Mouse (Mus musculus): ENCODE measurements around the gene Gm4763. TPM values are rescaled to one million over a fixed set of nuclear protein-coding genes. Genes with fewer than 3 reads are reported as not detected.
"Not testable (repeated sequence)": the region's sequence is repeated elsewhere in the genome, so short reads cannot be mapped to it uniquely, and the experiment has no call there.

Gm4763 gene
- polyA plus RNA-seq (2014; fragmentation: Nextera tagmentation; extraction: Ambion mirVana): not detected in 2 replicates

GRCm38 (mm10) chr7:24726808-24727207 lies at the start of gene Gm4763:
Gm4763 (minus strand) TSS chr7:24726908.
- H3K9ac ChIP-seq (replicated peaks; ENCODE audit: low read length); H3K4me2 ChIP-seq (ENCODE audit: low read length); H3K27ac ChIP-seq (replicated peaks; ENCODE audit: low read depth, low read length); ATAC-seq (ENCODE audit: low FRiP score, low TSS enrichment); DNase-seq; H3K36me3 ChIP-seq (ENCODE audit: control insufficient read depth, insufficient read depth, low read length); H3K4me1 ChIP-seq (ENCODE audit: control insufficient read depth, insufficient read depth, low read length); H3K27me3 ChIP-seq (ENCODE audit: control insufficient read depth, insufficient read depth, low read length); H3K9me3 ChIP-seq (ENCODE audit: control insufficient read depth, low read length); H3K4me3 ChIP-seq (replicated peaks; ENCODE audit: low read depth, low read length): not testable (repeated sequence)
- 93% methylated on average over 11 of the region's 11 CpGs for WGBS

- no peaks in the 10 kb centered on the region for H3K36me3 ChIP-seq (ENCODE audit: control insufficient read depth, insufficient read depth, low read length)
- no peak overlapping the region for H3K27ac ChIP-seq (replicated peaks; ENCODE audit: low read depth, low read length)
- H3K9me3 ChIP-seq (ENCODE audit: control insufficient read depth, low read length): no peaks in the 10 kb centered on the region
- H3K4me2 ChIP-seq (ENCODE audit: low read length): no peak overlapping the region
- no peak overlapping the region for H3K4me3 ChIP-seq (replicated peaks; ENCODE audit: low read depth, low read length)
- H3K9ac ChIP-seq (replicated peaks; ENCODE audit: low read length): no peak overlapping the region
- 70% methylated on average over 2 of the region's 2 CpGs for whole genome bisulfite sequencing
- H3K4me1 ChIP-seq (ENCODE audit: control insufficient read depth, insufficient read depth, low read length): no peaks in the 10 kb centered on the region
- no peaks in the 10 kb centered on the region for H3K27me3 ChIP-seq (ENCODE audit: control insufficient read depth, insufficient read depth, low read length)
- no peak for DNase-seq
- no peak for ATAC-seq (ENCODE audit: low FRiP score, low TSS enrichment)
Observed at GRCm38 (mm10) chr7:24776145-24776544, 49.4 kb upstream of the Gm4763 start.

- Histone ChIP-seq H3K27me3 (ENCODE audit: control insufficient read depth, insufficient read depth, low read length) (no peaks in the 10 kb centered on the region), H3K4me1 (ENCODE audit: control insufficient read depth, insufficient read depth, low read length) (no peaks in the 10 kb centered on the region), H3K9me3 (ENCODE audit: control insufficient read depth, low read length) (no peaks in the 10 kb centered on the region), H3K4me3 (replicated peaks; ENCODE audit: low read depth, low read length) (no peak overlapping the region), H3K9ac (replicated peaks; ENCODE audit: low read length) (no peak overlapping the region), H3K27ac (replicated peaks; ENCODE audit: low read depth, low read length) (no peak overlapping the region), H3K36me3 (ENCODE audit: control insufficient read depth, insufficient read depth, low read length) (no peaks in the 10 kb centered on the region), H3K4me2 (ENCODE audit: low read length) (no peak overlapping the region)
- DNase-seq (no peak), ATAC-seq (ENCODE audit: low FRiP score, low TSS enrichment) (no peak)
- 57% methylated on average over 3 of the region's 3 CpGs for WGBS
Observed at GRCm38 (mm10) chr7:24773942-24774535, 47.3 kb upstream of the Gm4763 start.

- Histone ChIP-seq H3K27me3 (ENCODE audit: control insufficient read depth, insufficient read depth, low read length) (no peaks in the 10 kb centered on the region), H3K9ac (replicated peaks; ENCODE audit: low read length) (no peak overlapping the region), H3K27ac (replicated peaks; ENCODE audit: low read depth, low read length) (no peak overlapping the region), H3K4me3 (replicated peaks; ENCODE audit: low read depth, low read length) (no peak overlapping the region), H3K4me1 (ENCODE audit: control insufficient read depth, insufficient read depth, low read length) (no peaks in the 10 kb centered on the region), H3K36me3 (ENCODE audit: control insufficient read depth, insufficient read depth, low read length) (no peaks in the 10 kb centered on the region), H3K9me3 (ENCODE audit: control insufficient read depth, low read length) (no peaks in the 10 kb centered on the region), H3K4me2 (ENCODE audit: low read length) (no peak overlapping the region)
- DNase-seq (no peak), ATAC-seq (ENCODE audit: low FRiP score, low TSS enrichment) (no peak)
Observed at GRCm38 (mm10) chr7:24771361-24771760, 44.7 kb upstream of the Gm4763 start.

- ATAC-seq (ENCODE audit: low FRiP score, low TSS enrichment) (no peak), DNase-seq (no peak)
- Histone ChIP-seq H3K4me3 (replicated peaks; ENCODE audit: low read depth, low read length) (no peak overlapping the region), H3K9me3 (ENCODE audit: control insufficient read depth, low read length) (no peaks in the 10 kb centered on the region), H3K36me3 (ENCODE audit: control insufficient read depth, insufficient read depth, low read length) (no peaks in the 10 kb centered on the region), H3K27me3 (ENCODE audit: control insufficient read depth, insufficient read depth, low read length) (no peaks in the 10 kb centered on the region), H3K4me2 (ENCODE audit: low read length) (no peak overlapping the region), H3K4me1 (ENCODE audit: control insufficient read depth, insufficient read depth, low read length) (no peaks in the 10 kb centered on the region), H3K27ac (replicated peaks; ENCODE audit: low read depth, low read length) (no peak overlapping the region), H3K9ac (replicated peaks; ENCODE audit: low read length) (no peak overlapping the region)
- 90% methylated on average over 8 of the region's 8 CpGs for WGBS
Observed at GRCm38 (mm10) chr7:24762574-24762973, 35.9 kb upstream of the Gm4763 start.

- Histone ChIP-seq H3K4me2 (ENCODE audit: low read length) (no peak overlapping the region), H3K9ac (replicated peaks; ENCODE audit: low read length) (no peak overlapping the region), H3K4me3 (replicated peaks; ENCODE audit: low read depth, low read length) (no peak overlapping the region), H3K27ac (replicated peaks; ENCODE audit: low read depth, low read length) (no peak overlapping the region), H3K4me1 (ENCODE audit: control insufficient read depth, insufficient read depth, low read length) (no peaks in the 10 kb centered on the region), H3K9me3 (ENCODE audit: control insufficient read depth, low read length) (no peaks in the 10 kb centered on the region), H3K27me3 (ENCODE audit: control insufficient read depth, insufficient read depth, low read length) (no peaks in the 10 kb centered on the region), H3K36me3 (ENCODE audit: control insufficient read depth, insufficient read depth, low read length) (no peaks in the 10 kb centered on the region)
- 74% methylated on average over 6 of the region's 6 CpGs for WGBS
- ATAC-seq (ENCODE audit: low FRiP score, low TSS enrichment) (no peak), DNase-seq (no peak)
Observed at GRCm38 (mm10) chr7:24761161-24761560, 34.5 kb upstream of the Gm4763 start.

GRCm38 (mm10) chr7:24760211-24760610 lies 33.5 kb upstream of the Gm4763 start, which contains the start of gene Cd177:
Cd177 (minus strand) TSS chr7:24760311.
- Histone ChIP-seq H3K27ac (replicated peaks; ENCODE audit: low read depth, low read length) (no peak within 1 kb of the TSS), H3K27me3 (ENCODE audit: control insufficient read depth, insufficient read depth, low read length) (no peaks in the 10 kb centered on the region), H3K4me3 (replicated peaks; ENCODE audit: low read depth, low read length) (no peak within 1 kb of the TSS), H3K9me3 (ENCODE audit: control insufficient read depth, low read length) (no peaks in the 10 kb centered on the region), H3K4me2 (ENCODE audit: low read length) (no peak within 1 kb of the TSS), H3K9ac (replicated peaks; ENCODE audit: low read length) (no peak within 1 kb of the TSS), H3K4me1 (ENCODE audit: control insufficient read depth, insufficient read depth, low read length) (no peaks in the 10 kb centered on the region), H3K36me3 (ENCODE audit: control insufficient read depth, insufficient read depth, low read length) (no peaks in the 10 kb centered on the region)
- DNase-seq (no peak), ATAC-seq (ENCODE audit: low FRiP score, low TSS enrichment) (no peak)
- 88% methylated on average over 6 of the region's 6 CpGs for WGBS

- ATAC-seq (ENCODE audit: low FRiP score, low TSS enrichment) (no peak), DNase-seq (no peak)
- H3K27ac ChIP-seq (replicated peaks; ENCODE audit: low read depth, low read length): no peak overlapping the region
- H3K27me3 ChIP-seq (ENCODE audit: control insufficient read depth, insufficient read depth, low read length): no peaks in the 10 kb centered on the region
- no peak overlapping the region for H3K4me3 ChIP-seq (replicated peaks; ENCODE audit: low read depth, low read length)
- WGBS: 84% methylated on average over 1 of the region's 1 CpGs
- no peak overlapping the region for H3K9ac ChIP-seq (replicated peaks; ENCODE audit: low read length)
- no peaks in the 10 kb centered on the region for H3K36me3 ChIP-seq (ENCODE audit: control insufficient read depth, insufficient read depth, low read length)
- H3K4me2 ChIP-seq (ENCODE audit: low read length): no peak overlapping the region
- no peaks in the 10 kb centered on the region for H3K4me1 ChIP-seq (ENCODE audit: control insufficient read depth, insufficient read depth, low read length)
- H3K9me3 ChIP-seq (ENCODE audit: control insufficient read depth, low read length): no peaks in the 10 kb centered on the region
Observed at GRCm38 (mm10) chr7:24758520-24758919, 31.8 kb upstream of the Gm4763 start.

GRCm38 (mm10) chr7:24753476-24753875 lies 26.8 kb upstream of the Gm4763 start:
- H3K4me1 ChIP-seq (ENCODE audit: control insufficient read depth, insufficient read depth, low read length): 0 out of 2 replicates have a peak, but pooled peaks cover 3% of the 10 kb centered on the region
- no peak overlapping the region for H3K9ac ChIP-seq (replicated peaks; ENCODE audit: low read length)
- H3K9me3 ChIP-seq (ENCODE audit: control insufficient read depth, low read length): no peaks in the 10 kb centered on the region
- 82% methylated on average over 5 of the region's 5 CpGs for WGBS
- DNase-seq (no peak), ATAC-seq (ENCODE audit: low FRiP score, low TSS enrichment) (no peak)
- no peaks in the 10 kb centered on the region for H3K36me3 ChIP-seq (ENCODE audit: control insufficient read depth, insufficient read depth, low read length)
- H3K27ac ChIP-seq (replicated peaks; ENCODE audit: low read depth, low read length): no peak overlapping the region
- no peak overlapping the region for H3K4me2 ChIP-seq (ENCODE audit: low read length)
- H3K27me3 ChIP-seq (ENCODE audit: control insufficient read depth, insufficient read depth, low read length): no peaks in the 10 kb centered on the region
- H3K4me3 ChIP-seq (replicated peaks; ENCODE audit: low read depth, low read length): no peak overlapping the region

Measured in midbrain, embryonic 14.5 days (tissue).